Mouse (Mus musculus): ENCODE measurements around the gene Kpna4.
A peak's percentile ranks its signal among the peaks of the same experiment; 100 is the strongest.
"Not testable (repeated sequence)": the region's sequence is repeated elsewhere in the genome, so short reads cannot be mapped to it uniquely, and the experiment has no call there.

Gene Kpna4

GRCm38 (mm10) chr3:69064005-69064404, 62.9 kb downstream of the Kpna4 start:
- peak; percentile 60 for DNase-seq

- no peak for DNase-seq
Measured at GRCm38 (mm10) chr3:69062764-69063163, 64.1 kb downstream of the Kpna4 start.

- no peak for DNase-seq
Measured at GRCm38 (mm10) chr3:69060672-69061071, 66.2 kb downstream of the Kpna4 start.

GRCm38 (mm10) chr3:69055871-69056270, 71.0 kb downstream of the Kpna4 start:
- no peak for DNase-seq

- DNase-seq = no peak
Measured at GRCm38 (mm10) chr3:69054760-69055432, 72.0 kb downstream of the Kpna4 start.

GRCm38 (mm10) chr3:69051894-69052293, 75.0 kb downstream of the Kpna4 start:
- no peak for DNase-seq

- peak; percentile 53 for DNase-seq
Measured at GRCm38 (mm10) chr3:69049011-69049410, 77.9 kb downstream of the Kpna4 start.

- DNase-seq = no peak
Measured at GRCm38 (mm10) chr3:69047684-69048083, 79.2 kb downstream of the Kpna4 start.

- no peak for DNase-seq
Measured at GRCm38 (mm10) chr3:69046509-69046908, 80.4 kb downstream of the Kpna4 start.

GRCm38 (mm10) chr3:69045750-69046149, 81.2 kb downstream of the Kpna4 start:
- DNase-seq = peak; percentile 23

- DNase-seq = no peak
Measured at GRCm38 (mm10) chr3:69045400-69045703, 81.6 kb downstream of the Kpna4 start.

- peak; percentile 97 for DNase-seq
Measured at GRCm38 (mm10) chr3:69044645-69045399, 82.1 kb downstream of the Kpna4 start, which contains the start of gene Trim59. Trim59 (minus strand) TSS chr3:69044755.

- DNase-seq = no peak
Measured at GRCm38 (mm10) chr3:69044167-69044591, 82.7 kb downstream of the Kpna4 start.

GRCm38 (mm10) chr3:69041298-69041697, 85.6 kb downstream of the Kpna4 start:
- no peak for DNase-seq

- no peak for DNase-seq
Measured at GRCm38 (mm10) chr3:69040105-69040504, 86.8 kb downstream of the Kpna4 start.

- no peak for DNase-seq
Measured at GRCm38 (mm10) chr3:69026133-69026783, 100.7 kb downstream of the Kpna4 start.

- DNase-seq = no peak
Measured at GRCm38 (mm10) chr3:69020764-69021163, 106.1 kb downstream of the Kpna4 start.

- peak; percentile 28 for DNase-seq
Measured at GRCm38 (mm10) chr3:69020285-69020684, 106.6 kb downstream of the Kpna4 start.

GRCm38 (mm10) chr3:69018635-69019034, 108.3 kb downstream of the Kpna4 start:
- DNase-seq = not testable (repeated sequence)

- DNase-seq = no peak
Measured at GRCm38 (mm10) chr3:69017181-69017580, 109.7 kb downstream of the Kpna4 start.

All from retina, postnatal 1 day (tissue).